Mouse (Mus musculus) heart, embryonic 11.5 days (tissue): Measurements from ENCODE around the gene Slc2a4. TPM values are rescaled to one million over a fixed set of nuclear protein-coding genes. Genes with fewer than 3 reads are reported as not detected.

Source experiments
- ATAC-seq: fragments of 200-750 bp; cut with Nextera tagmentation; replicated peaks from 2 replicates; pipeline ENCODE4 v1.8.0; 2017; ENCODE audit warnings: moderate library complexity; ENCODE audit not compliant: insufficient number of reproducible peaks, low FRiP score, low TSS enrichment
- H3K27ac ChIP-seq: fragments of 300-500 bp; sonication (generic); 2 replicates; pipeline ENCODE4 v1.5.1; 2014; ENCODE audit warnings: mild to moderate bottlenecking, low read depth, low read length
- H3K27me3 ChIP-seq: fragments of 300-500 bp; sonication (generic); 2 replicates; pipeline ENCODE4 v1.6.1; 2014; ENCODE audit warnings: mild to moderate bottlenecking, low read length, mixed read lengths; ENCODE audit not compliant: control insufficient read depth, insufficient read depth
- H3K36me3 ChIP-seq: fragments of 300-500 bp; sonication (generic); 2 replicates; pipeline ENCODE4 v1.6.1; 2014; ENCODE audit warnings: mild to moderate bottlenecking, low read length, moderate library complexity, mixed read lengths; ENCODE audit not compliant: control insufficient read depth, insufficient read depth
- H3K4me1 ChIP-seq: fragments of 300-500 bp; sonication (generic); 2 replicates; pipeline ENCODE4 v1.6.1; 2014; ENCODE audit warnings: low read length; ENCODE audit not compliant: control insufficient read depth, insufficient read depth
- H3K4me2 ChIP-seq: fragments of 300-500 bp; sonication (generic); 2 replicates; pipeline ENCODE4 v1.6.1; 2014; ENCODE audit warnings: mild to moderate bottlenecking, moderate library complexity
- H3K4me3 ChIP-seq: fragments of 300-500 bp; sonication (generic); 2 replicates; pipeline ENCODE4 v1.5.1; 2014; ENCODE audit warnings: low read depth, low read length
- H3K9ac ChIP-seq: fragments of 300-500 bp; sonication (generic); 2 replicates; pipeline ENCODE4 v1.6.1; 2014; ENCODE audit warnings: mild to moderate bottlenecking, low read depth, low read length, moderate library complexity
- H3K9me3 ChIP-seq: fragments of 300-500 bp; sonication (generic); replicated peaks from 2 replicates; pipeline ENCODE4 v1.6.1; 2016; ENCODE audit warnings: low read length; ENCODE audit not compliant: control insufficient read depth
- WGBS: fragments of 180-500 bp; shearing (Covaris S2); extraction: QIAGEN DNeasy Blood & Tissue Kit; methylation state at CpG from one replicate; pipeline ENCODE4 v1.1.7; 2014; ENCODE audit not compliant: insufficient replicate concordance; 5-methylcytosine and 5-hydroxymethylcytosine counted together
- polyA plus RNA-seq: library from polyadenylated mRNA; unstranded; fragments of >200 nt; fragmentation: Nextera tagmentation; extraction: Ambion mirVana; gene quantifications from 2 replicates; pipeline ENCODE4 v1.2.1, GENCODE M21; 2014

Gene Slc2a4
- polyA plus RNA-seq, 1 experiment from 2014 or later, result 22.0 TPM

DNA sequence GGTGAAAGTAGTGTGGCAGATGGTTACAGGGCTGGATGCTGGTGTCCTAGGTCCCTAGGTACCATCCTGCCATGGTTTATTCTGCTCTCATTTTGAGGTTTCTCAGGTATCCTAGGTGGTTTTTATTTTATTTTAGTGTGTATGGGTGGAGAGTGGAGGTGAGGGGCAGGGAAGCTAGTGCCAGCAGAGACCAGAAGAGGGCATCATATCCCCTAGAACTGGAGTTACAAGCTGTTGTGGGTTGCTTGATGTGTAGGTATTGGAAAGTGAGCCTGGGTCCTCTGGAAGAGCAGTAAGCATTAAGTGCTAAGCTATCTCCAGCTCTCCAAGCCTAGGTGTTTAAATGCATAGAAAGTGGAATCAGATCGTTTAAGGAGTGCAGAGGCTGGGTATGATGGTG is 4.3 kb upstream of the Slc2a4 start:
- no peak overlapping the region for H3K4me2 ChIP-seq
- H3K9ac ChIP-seq, result no peak overlapping the region
- no peak overlapping the region for H3K27ac ChIP-seq
- WGBS, result 47% methylated on average over 1 of the region's 1 CpGs
- H3K36me3 ChIP-seq, result no peaks in the 10 kb centered on the region
- H3K4me3 ChIP-seq, result no peak overlapping the region
- ATAC-seq, result no peak
- no peaks in the 10 kb centered on the region for H3K27me3 ChIP-seq
- H3K4me1 ChIP-seq, result peaks cover 7% of the 10 kb centered on the region; the same call in 1 of the 2 replicates
- no peaks in the 10 kb centered on the region for H3K9me3 ChIP-seq

DNA sequence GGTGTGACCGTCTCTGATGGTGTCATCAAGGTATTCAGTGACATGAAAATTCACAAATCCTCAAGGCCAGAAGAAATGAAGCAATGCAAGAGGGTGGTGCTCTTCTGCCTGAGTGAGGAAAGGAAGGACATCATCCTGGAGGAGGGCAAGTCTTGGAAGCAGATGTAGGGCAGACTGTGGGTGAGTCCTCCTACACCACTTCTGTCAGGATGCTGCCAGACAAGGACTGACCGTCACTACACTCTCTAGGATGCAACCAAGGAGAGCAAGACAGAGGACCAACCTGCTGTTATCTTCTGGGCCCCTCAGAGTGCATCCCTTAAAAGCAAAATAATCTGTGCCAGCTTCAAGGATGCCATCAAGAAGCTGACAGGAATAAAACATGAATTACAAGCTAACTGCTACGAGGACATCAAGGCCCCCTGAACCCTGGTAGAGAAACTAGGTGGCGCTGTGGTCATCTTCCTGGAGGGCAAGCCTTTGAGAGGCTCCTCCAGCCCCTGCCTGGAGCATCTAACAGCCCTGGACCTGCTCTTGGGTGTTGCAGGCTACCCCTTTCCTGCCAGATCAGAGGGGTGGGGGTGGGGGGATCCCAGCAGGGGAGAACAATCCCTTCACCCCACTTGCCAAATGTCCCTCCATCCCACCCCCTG is 2.9 kb upstream of the Slc2a4 start:
- Histone ChIP-seq H3K36me3 (no peaks in the 10 kb centered on the region), H3K4me2 (no peak overlapping the region), H3K9me3 (no peaks in the 10 kb centered on the region), H3K27me3 (no peaks in the 10 kb centered on the region), H3K27ac (no peak overlapping the region), H3K4me1 (peaks cover 13% of the 10 kb centered on the region; the same call in 1 of the 2 replicates), H3K4me3 (no peak overlapping the region), H3K9ac (no peak overlapping the region)
- WGBS, result 41% methylated on average over 4 of the region's 4 CpGs
- no peak for ATAC-seq

DNA sequence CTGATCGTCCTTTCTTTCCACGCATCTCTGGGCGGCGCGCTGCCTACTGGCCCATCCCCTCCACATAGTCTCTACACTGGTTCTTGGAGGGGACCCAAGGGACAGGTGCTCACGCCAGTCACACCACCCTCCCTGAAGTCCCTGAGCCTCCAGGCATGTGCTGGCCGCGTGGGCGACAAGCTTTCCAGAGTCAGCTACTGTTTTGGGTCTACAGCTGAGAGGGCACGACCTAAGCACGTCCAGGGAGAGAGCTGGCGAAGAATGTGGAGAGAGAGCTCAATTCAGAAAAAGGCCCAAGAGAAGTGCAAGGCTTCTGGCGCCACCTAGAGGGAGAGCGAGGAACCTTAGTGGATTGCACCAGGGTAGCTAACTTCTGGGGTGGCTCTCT is 769 bp upstream of the Slc2a4 start:
- H3K4me3 ChIP-seq, result peak overlapping the region; percentile 64
- H3K9me3 ChIP-seq, result no peaks in the 10 kb centered on the region
- H3K27ac ChIP-seq, result peak overlapping the region; percentile 93
- H3K9ac ChIP-seq, result peak overlapping the region; percentile 74; the same call in 1 of the 2 replicates
- H3K4me1 ChIP-seq, result peaks cover 13% of the 10 kb centered on the region; the same call in 1 of the 2 replicates
- peak overlapping the region; percentile 92 for H3K4me2 ChIP-seq
- H3K27me3 ChIP-seq, result peaks cover 3% of the 10 kb centered on the region; the same call in 1 of the 2 replicates
- WGBS, result under 1% methylated on average over 14 of the region's 14 CpGs
- ATAC-seq, result peak; percentile 35
- H3K36me3 ChIP-seq, result peaks cover 9% of the 10 kb centered on the region; the same call in 1 of the 2 replicates

DNA sequence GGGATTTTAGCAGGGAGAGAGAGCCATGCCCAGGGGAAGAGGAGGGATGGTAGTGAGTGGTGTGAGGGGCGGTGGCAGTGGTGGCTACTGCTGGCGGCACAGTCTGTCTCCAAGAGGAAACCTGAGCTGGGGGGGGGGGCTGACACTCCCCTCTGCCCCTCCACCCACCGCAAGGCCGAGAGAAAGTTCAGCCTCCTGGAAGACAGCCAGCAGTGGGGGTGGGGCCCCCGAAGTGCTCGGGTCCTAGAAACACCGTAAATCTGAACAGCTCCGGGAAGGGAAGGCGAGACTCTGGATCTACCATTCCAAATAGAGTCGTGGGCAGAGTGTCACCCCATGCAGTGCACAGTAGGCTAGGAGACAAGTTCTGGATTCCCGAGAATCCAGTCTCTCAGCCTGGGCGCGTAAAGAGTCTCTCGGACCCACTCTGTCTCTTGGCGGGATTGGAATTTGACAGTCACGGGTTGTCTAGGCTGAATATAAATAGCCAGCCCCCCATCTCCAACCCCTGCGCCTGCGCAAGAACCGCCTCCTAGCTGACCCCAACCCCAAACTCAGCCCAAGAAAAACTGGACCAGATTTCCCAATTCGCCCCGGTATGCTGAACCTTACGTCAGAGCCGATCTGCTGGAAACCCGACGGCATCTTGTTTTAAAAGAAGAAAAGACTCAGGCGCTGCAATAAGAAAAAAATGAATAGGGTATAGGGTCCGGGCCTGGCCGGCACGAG is 487 bp downstream of the Slc2a4 start:
- peaks cover 5% of the 10 kb centered on the region for H3K27me3 ChIP-seq
- H3K27ac ChIP-seq, result peak overlapping the region; percentile 93
- H3K9ac ChIP-seq, result peak overlapping the region; percentile 74
- peaks cover 11% of the 10 kb centered on the region for H3K36me3 ChIP-seq
- 2% methylated on average over 29 of the region's 29 CpGs for WGBS
- peaks cover 13% of the 10 kb centered on the region; the same call in 1 of the 2 replicates for H3K4me1 ChIP-seq
- H3K4me3 ChIP-seq, result peak overlapping the region; percentile 64
- H3K9me3 ChIP-seq, result no peaks in the 10 kb centered on the region
- peak; percentile 58; the same call in 1 of the 2 replicates for ATAC-seq
- peak overlapping the region; percentile 92 for H3K4me2 ChIP-seq

DNA sequence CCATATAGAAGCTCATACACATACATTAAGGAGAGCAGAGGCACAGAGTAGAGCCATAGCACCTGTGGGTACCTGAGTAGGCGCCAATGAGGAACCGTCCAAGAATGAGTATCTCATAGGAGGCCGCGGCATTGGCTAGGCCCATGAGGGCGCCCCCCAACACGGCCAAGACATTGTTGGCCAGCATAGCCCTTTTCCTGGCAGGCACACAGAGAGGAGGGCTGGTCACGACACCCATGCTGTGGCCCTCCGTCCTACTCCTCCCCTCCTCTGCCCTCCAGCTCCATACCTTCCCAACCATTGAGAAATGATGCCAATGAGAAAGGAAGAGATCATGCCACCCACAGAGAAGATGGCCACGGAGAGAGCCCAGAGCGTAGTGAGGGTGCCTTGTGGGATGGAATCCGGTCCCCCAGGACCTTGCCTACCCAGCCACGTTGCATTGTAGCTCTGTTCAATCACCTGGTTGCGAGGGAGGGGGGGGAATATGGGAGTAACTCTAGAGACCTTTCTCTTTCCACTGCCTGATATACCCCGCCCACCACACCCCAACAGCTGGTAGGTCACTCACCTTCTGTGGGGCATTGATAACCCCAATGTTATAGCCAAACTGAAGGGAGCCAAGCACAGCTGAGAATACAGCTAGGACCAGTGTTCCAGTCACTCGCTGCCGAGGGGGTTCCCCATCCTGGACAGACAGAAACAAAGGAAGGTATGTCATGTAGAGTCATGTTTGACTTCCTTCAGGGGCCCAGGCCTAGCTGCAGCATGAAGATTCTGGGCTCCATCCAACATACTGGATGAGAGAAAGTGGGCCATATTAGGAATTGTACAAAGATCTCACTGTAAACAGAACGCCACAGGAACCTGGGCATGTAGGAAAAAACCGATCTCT is 1.7 kb downstream of the Slc2a4 start:
- Histone ChIP-seq H3K36me3 (peaks cover 11% of the 10 kb centered on the region), H3K4me2 (peak overlapping the region; percentile 92), H3K4me3 (peak overlapping the region; percentile 64), H3K9me3 (no peaks in the 10 kb centered on the region), H3K9ac (peak overlapping the region; percentile 74), H3K4me1 (peaks cover 13% of the 10 kb centered on the region; the same call in 1 of the 2 replicates), H3K27ac (peak overlapping the region; percentile 93), H3K27me3 (peaks cover 5% of the 10 kb centered on the region)
- ATAC-seq, result peak; percentile 55; the same call in 1 of the 2 replicates
- WGBS, result 84% methylated on average over 18 of the region's 18 CpGs

DNA sequence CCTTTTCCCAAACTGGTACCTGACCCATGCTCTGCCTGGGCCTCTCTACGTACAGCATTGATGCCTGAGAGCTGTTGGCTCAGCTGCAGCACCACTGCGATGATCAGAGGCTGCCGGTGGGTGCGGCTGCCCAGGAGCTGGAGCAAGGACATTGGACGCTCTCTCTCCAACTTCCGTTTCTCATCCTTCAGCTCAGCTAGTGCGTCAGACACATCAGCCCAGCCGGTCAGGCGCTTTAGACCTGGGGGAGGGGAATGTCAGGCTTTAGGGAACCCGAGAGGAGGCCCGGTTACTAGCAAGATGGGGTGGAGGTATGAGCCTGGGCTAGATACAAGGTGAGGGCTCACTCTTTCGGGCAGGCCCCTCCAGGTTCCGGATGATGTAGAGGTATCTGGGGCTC is 2.8 kb downstream of the Slc2a4 start:
- Histone ChIP-seq H3K4me2 (peak overlapping the region; percentile 92; the same call in 1 of the 2 replicates), H3K27ac (no peak overlapping the region), H3K4me3 (peak overlapping the region; percentile 64; the same call in 1 of the 2 replicates), H3K9ac (no peak overlapping the region), H3K36me3 (peaks cover 11% of the 10 kb centered on the region), H3K9me3 (no peaks in the 10 kb centered on the region), H3K27me3 (peaks cover 5% of the 10 kb centered on the region), H3K4me1 (peaks cover 13% of the 10 kb centered on the region; the same call in 1 of the 2 replicates)
- 67% methylated on average over 13 of the region's 13 CpGs for WGBS
- ATAC-seq, result no peak

DNA sequence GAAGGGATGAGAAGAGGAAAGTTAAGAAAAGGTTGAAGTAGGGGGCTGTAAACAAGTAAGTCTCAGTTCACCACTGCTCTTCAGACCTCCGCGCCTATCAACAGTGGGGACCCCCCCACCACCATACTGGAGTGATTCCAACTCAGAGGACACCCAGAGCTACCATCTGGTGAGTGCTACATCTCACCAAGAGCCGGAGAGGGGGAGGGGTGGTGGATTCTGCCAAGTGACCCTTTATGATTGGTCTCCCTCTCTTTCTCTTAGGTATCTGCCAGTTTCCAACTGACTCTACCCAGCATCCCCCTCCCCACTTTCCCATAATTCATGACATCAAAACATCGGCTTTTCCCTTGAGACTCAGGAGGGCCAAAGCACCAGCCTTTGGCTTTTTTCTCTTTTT is 7.0 kb downstream of the Slc2a4 start:
- H3K9me3 ChIP-seq, result no peaks in the 10 kb centered on the region
- peaks cover 11% of the 10 kb centered on the region for H3K36me3 ChIP-seq
- no peak overlapping the region for H3K27ac ChIP-seq
- peaks cover 35% of the 10 kb centered on the region for H3K27me3 ChIP-seq
- no peak overlapping the region for H3K9ac ChIP-seq
- ATAC-seq, result no peak
- H3K4me3 ChIP-seq, result no peak overlapping the region
- 76% methylated on average over 4 of the region's 4 CpGs for WGBS
- no peak overlapping the region for H3K4me2 ChIP-seq
- H3K4me1 ChIP-seq, result peaks cover 10% of the 10 kb centered on the region

DNA sequence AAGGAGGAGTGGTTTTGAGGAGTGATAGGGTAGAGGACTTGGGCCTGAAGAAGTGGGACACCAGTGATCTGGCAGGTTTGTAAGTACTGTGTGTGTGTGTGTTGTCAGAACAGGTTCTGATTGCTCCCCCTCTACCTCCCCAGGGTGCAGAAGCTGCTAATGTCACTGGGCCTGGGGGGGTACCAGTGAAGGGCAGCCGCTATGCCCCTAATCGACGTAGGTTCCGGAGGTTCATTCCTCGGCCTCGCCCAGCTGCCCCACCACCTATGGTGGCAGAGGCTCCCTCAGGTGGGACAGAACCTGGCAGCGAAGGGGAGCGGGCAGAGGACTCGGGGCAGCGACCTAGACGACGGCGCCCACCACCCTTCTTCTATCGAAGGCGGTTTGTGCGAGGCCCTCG is 8.3 kb downstream of the Slc2a4 start:
- WGBS, result 90% methylated on average over 17 of the region's 17 CpGs
- ATAC-seq, result no peak
- H3K36me3 ChIP-seq, result peaks cover 6% of the 10 kb centered on the region
- no peak overlapping the region for H3K4me2 ChIP-seq
- H3K27me3 ChIP-seq, result peaks cover 47% of the 10 kb centered on the region
- H3K9me3 ChIP-seq, result no peaks in the 10 kb centered on the region
- H3K27ac ChIP-seq, result no peak overlapping the region
- H3K4me3 ChIP-seq, result no peak overlapping the region
- H3K9ac ChIP-seq, result no peak overlapping the region
- H3K4me1 ChIP-seq, result peaks cover 16% of the 10 kb centered on the region
